Mouse (Mus musculus) inflammation-experienced regulatory T-cells, adult 6 months (primary cell): Measurements from ENCODE around the gene Lrfn1. TPM values are rescaled to one million over a fixed set of nuclear protein-coding genes. Genes with fewer than 3 reads are reported as not detected.
"Not testable (repeated sequence)": the region's sequence is repeated elsewhere in the genome, so short reads cannot be mapped to it uniquely, and the experiment has no call there.

Experiments used
- ATAC-seq: one replicate; pipeline ENCODE4 v1.8.0; 2017
- polyA plus RNA-seq, 3 experiments: library from polyadenylated mRNA; unstranded; fragments of 100-300 nt; shearing (Covaris generic); gene quantifications; one replicate each; pipeline ENCODE4 v1.2.1; 2017

The Lrfn1 gene
- polyA plus RNA-seq, 3 experiments from 2014 or later, result 0.17 TPM; not detected in 2

DNA sequence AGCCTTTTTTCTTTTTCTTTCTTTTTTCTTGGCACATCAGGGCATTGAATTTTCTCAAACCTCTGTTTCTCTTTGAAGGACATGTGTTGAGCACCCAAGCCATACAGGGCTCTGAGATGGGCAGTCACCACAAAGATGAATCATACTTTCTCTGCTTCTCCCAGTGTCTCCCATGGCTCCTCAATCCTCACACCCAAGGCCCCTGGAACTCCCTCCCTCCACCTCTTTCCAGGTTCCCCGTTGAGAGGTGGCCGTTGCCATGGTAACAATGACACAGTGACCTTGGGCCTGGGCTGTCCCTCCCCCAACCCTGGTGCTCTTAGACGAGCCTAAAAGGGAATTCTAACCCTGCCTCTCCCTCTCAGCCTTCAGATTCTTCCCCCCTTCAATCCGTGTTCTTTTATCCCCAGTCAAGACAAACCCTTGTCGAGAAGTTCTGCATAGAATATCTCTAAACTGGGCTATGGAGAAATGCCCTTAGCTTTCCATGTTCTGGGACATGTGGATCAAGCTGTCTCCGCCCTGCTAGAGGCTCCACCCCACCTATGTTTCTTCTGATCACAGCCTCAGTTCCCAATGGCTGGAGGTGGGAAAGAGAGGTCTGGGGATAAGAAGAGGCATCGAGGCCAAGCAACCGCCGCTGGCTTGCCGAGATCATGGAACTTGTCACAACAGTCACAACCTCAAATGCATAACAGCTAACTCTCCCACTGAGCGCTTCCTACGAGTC is 4.5 kb upstream of the Lrfn1 start:
- ATAC-seq, result no peak

DNA sequence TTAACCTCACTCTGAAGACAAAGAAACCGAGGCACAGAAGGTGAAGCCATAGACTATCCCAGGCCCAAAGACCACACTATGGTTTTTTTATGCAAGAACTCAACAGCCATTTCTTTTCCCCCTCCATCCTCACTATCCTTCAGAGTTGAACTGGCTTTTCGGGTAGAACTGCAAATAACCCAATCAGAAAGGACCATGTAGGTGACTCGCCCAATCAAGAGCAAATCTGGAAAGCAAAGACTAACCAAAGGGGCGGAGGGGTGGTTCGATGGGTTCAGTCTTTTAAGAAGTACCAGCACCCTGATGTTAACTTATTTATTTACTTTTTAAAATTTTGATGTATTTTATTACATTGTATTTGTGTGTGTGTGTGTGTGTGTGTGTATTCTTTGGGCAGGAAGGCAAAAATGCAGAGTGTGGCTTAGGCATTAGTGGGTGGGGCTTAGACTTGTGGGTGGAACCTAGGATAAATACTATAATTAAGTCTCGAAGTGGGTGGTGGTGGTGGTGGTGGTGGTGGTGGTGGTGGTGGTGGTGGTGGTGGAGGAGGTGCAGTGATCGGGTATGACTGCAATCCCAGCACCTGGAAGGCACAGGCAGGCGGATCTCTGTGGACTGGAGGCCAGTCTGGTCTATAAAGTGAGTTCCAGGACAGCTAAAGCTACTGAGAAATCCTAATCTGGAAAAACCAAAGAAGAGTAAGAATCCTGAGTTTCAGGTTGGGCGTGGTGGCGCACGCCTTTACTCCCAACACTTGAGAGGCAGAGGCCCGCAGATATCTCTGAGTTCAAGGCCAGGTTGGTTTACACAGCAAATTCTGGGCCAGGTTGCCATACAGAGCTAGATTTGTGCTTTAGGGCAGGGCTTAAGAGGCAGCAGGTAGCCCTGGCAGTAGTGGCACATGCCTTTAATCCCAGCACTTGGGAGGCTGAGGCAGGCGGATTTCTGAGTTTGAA is 3.6 kb upstream of the Lrfn1 start:
- no peak for ATAC-seq

DNA sequence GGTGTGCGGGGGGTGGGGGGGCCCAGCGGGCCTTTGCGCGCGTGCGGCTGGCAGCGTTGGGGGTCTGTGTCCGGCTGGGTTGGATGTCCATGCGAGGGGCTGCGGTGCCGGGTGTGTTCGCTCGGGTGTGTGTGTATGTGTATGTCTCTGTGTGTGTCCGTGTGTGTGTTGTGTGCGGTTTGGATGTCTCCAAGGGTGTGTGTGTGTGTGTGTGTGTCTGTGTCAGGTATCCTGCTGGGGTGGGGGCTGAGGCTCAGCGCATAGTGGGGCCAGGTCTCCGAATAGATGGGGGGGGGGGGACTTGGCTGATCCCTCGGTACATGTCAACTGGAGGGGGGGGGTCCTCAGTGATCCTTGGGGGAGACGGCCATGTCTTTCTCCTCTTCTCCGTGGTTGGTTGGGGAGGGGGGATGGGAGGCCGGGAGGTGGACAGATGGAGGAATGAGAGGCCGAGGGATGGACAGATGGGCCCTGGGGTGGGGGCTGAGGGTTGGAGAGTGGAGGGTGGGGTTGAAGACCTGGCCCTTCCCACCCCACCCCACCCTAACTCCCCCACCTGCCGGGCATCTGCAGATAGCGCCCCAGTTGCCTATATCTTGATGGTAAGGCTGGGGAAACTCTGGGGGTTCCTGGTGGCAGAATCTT is 703 bp downstream of the Lrfn1 start:
- no peak for ATAC-seq

DNA sequence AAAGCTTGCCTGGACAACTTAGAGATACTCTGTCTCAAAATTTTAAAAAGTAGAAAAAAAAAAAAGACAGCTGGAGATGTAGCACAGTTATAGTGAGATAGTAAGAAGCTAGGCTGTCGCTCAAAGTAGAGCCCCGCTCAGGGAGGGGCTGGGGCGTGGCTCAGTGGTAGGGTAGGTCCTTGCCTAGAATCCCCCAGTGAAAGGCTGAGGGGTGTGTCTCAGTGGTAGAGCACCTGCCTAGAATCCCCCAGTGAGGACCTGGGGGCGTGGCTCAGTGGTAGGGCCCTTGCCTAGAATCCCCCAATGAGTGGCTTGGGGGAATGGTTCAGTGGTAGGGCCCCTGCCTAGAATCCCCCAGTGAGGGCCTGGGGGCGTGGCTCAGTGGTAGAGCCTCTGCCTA is 8.6 kb downstream of the Lrfn1 start:
- no peak for ATAC-seq

GRCm38 (mm10) chr7:28462769-28463168 is 11.0 kb downstream of the Lrfn1 start:
- ATAC-seq, result no peak

GRCm38 (mm10) chr7:28464416-28465212 is 12.8 kb downstream of the Lrfn1 start:
- ATAC-seq, result no peak

GRCm38 (mm10) chr7:28466721-28467212 is 15.0 kb downstream of the Lrfn1 start:
- ATAC-seq, result no peak

- no peak for ATAC-seq
Observed at GRCm38 (mm10) chr7:28467213-28467751, 15.5 kb downstream of the Lrfn1 start.

- ATAC-seq, result no peak
Observed at GRCm38 (mm10) chr7:28476191-28476590, 24.4 kb downstream of the Lrfn1 start.

DNA sequence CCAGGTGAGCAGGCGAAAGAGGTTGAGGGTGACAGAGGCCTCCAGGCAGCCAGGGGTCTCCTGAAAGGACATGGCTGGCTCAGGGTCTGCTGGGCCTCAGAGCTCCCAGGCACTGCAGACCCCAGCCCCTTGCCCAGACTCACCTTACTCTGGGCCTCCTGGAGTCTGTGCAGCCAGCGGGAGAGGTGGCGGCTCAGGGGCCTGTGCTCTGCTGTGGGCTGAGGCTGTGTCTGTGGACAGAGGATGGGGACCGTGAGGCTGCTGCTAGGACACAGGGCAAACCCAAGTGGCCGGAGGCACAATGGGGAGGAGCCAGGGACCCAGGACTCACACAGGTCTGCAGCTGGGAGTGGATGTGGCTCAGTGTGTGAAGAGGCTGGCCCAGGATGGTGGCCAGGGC is 25.6 kb downstream of the Lrfn1 start:
- no peak for ATAC-seq

DNA sequence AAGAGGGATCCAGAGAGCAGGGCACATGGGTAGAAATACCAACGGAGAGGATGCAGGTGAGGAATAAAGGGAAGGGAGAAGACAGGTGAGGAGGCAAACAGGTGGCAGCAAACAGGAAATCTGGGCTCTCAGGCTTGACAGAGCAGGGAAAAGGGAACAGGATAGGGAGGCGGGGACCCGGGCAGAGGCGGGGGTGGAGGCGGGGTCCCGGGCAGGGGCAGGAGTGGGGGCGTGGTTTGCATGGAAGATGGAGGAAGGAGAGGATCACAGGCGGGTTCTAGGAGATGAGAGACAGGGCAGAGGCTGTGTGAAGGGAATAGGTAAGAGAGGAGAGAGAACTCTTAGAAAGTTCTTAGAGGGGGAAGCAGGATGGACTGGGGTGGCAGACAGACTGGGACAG is 27.1 kb downstream of the Lrfn1 start:
- ATAC-seq, result no peak

GRCm38 (mm10) chr7:28482854-28483253 is 31.1 kb downstream of the Lrfn1 start:
- ATAC-seq, result no peak

DNA sequence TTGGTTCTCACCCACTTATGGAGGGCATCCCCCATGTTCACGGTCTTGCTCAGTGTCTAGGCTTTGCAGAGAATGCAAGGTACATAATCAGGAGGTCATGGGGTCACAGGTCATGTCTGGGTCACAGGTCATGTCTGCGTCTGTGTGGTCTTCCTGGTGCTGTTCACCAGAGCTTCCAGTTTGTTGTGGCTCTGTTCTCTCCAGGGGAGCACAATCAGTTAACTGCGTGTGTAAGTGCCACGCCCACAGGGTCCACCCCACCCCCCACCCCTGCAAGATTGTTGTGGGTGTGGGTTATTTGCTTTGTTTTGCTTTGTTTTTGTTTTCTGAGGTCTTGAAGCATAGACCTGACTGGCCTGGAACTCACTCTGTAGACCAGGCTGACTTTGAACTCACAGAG is 32.4 kb downstream of the Lrfn1 start:
- no peak for ATAC-seq

DNA sequence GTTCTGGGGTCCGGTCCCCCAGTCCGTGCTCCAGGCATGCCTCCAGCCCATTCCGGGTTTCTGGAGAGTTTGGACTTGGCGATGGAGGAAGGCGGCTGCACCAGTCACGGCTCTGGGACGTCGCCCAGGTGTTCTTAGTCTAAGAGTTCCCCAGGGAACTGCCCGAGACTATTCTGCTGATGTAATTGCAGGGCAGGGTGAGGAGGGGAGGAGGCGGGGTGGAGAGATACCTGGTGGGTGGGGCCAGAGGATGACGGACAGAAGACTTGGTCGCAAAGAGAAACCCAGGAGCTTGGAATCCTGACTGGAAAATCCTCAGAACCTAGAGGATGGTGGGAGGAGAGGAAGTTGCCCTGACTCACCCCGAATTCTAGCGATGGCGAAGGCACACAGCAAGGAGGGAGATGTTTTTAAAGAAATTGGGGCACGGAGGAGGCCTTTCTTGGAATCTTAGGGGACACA is 36.3 kb downstream of the Lrfn1 start:
- no peak for ATAC-seq

- no peak for ATAC-seq
Observed at GRCm38 (mm10) chr7:28490410-28490809, 38.6 kb downstream of the Lrfn1 start.

DNA sequence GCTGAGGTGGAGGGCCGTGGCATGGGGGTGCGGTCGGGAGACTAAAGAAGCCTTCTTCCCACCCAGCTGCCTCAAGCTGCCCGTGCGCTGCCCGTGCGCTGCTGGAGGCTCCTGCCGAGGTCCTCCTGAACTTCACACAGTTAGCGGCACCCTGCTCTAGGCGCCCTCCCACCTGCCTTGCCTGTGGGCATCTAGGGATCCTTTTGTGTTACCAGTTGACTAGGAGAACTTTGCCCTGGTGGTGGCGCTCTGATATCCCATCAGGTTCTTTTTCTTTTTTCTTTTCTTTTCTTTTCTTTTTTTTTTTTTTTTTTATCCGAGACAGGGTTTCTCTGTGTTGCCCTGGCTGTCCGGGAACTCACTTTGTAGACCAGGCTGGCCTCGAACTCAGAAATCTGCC is 39.1 kb downstream of the Lrfn1 start:
- ATAC-seq, result no peak

DNA sequence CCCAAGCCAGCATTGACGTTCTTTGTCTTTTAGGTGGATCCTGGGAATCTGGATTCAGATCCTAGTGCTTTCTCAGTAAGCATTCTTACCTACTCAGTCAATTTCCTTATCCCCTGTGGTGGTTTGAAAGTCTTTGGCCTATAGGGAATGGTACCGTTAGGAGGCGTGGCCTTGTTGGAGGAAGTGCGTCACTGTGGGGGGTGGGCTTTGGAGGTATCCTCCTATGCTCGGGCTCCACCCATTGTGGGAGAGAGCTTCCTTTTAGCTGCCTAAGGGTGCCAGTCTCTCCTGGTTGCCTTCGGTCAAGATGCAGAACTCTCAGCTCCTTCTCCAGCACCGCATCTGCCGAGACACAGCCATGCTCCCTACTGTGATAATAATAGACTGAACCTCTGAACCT is 40.5 kb downstream of the Lrfn1 start:
- ATAC-seq, result no peak

- ATAC-seq, result no peak
Observed at GRCm38 (mm10) chr7:28495426-28495825, 43.6 kb downstream of the Lrfn1 start.

DNA sequence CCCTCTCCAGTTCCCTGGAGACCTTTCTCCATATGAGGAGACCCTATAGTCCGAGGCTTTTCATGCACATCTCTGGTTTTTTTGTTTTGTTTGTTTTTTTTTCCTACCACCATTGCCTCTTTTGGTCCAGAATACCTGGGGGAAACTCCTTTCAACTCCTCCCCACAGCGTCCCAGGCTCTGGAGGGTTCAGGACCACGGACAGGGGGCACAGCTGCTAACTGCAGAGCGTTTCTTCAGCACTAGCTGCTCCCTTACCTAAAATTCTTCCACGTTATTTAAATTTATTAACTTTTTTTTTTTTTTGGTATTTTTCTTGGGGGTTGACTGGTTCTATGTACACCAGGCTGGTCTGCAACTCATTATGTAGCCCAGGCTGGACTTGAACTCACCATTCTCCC is 53.8 kb downstream of the Lrfn1 start:
- no peak for ATAC-seq

- not testable (repeated sequence) for ATAC-seq
Observed at GRCm38 (mm10) chr7:28509121-28509520, 57.3 kb downstream of the Lrfn1 start.

GRCm38 (mm10) chr7:28510405-28510974 is 58.7 kb downstream of the Lrfn1 start, which contains the start of gene Ifnl2:
Gene Ifnl2 (minus strand): TSS chr7:28510455.
- ATAC-seq, result not testable (repeated sequence)
